Mouse (Mus musculus): ENCODE data around the gene Arhgap32. TPM values are rescaled to one million over a fixed set of nuclear protein-coding genes. Genes with fewer than 3 reads are reported as not detected.

The Arhgap32 gene
- polyA plus RNA-seq, 2 experiments: 8.9 to 12.1 TPM

GRCm38 (mm10) chr9:32315999-32316398 is 200.1 kb downstream of the Arhgap32 start:
- Histone ChIP-seq H3K27me3 (ENCODE audit: control insufficient read depth, insufficient read depth, low read length) (no peaks in the 10 kb centered on the region), H3K36me3 (ENCODE audit: control insufficient read depth, insufficient read depth, low read length) (no peaks in the 10 kb centered on the region), H3K9me3 (ENCODE audit: control insufficient read depth, low read length) (no peaks in the 10 kb centered on the region), H3K9ac (ENCODE audit: low read depth, low read length, severe bottlenecking) (no peak overlapping the region), H3K4me3 (replicated peaks; ENCODE audit: low read length) (no peak overlapping the region), H3K27ac (replicated peaks; ENCODE audit: low read depth, low read length) (no peak overlapping the region), H3K4me1 (ENCODE audit: control insufficient read depth, insufficient read depth, low read length) (no peaks in the 10 kb centered on the region), H3K4me2 (replicated peaks; ENCODE audit: low read depth, low read length, severe bottlenecking) (no peak overlapping the region)
- ATAC-seq (ENCODE audit: low FRiP score, low read depth) (no peak), DNase-seq (ENCODE audit: low spot score) (no peak)
- 94% methylated on average over 3 of the region's 3 CpGs for WGBS
- TF ChIP-seq POLR2A (IDR thresholded peaks at IDR 0.05; ENCODE audit: borderline replicate concordance, extremely low read depth, insufficient read depth, insufficient read length): no peak

Small RNAs within 50 kb of the gene (microRNA-seq; reads per million reads assigned to microRNA genes)
- not detected for gene Gm44453

Other genes starting within 250 kb of the Arhgap32 start
- 15.1 and 16.9 TPM in 2 replicates for gene Barx2, start 202.7 kb upstream of the Arhgap32 start, polyA plus RNA-seq (2012; rRNA removed)
- 4.6 and 6.1 TPM in 2 replicates for gene Barx2, start 202.7 kb upstream of the Arhgap32 start, polyA plus RNA-seq (2014; fragmentation: Nextera tagmentation; extraction: Ambion mirVana)
- 0.04 and 0.06 TPM in 2 replicates for gene Kcnj5, start 228.2 kb downstream of the Arhgap32 start, polyA plus RNA-seq (2012; rRNA removed)
- not detected in 2 replicates for gene Kcnj5, start 228.2 kb downstream of the Arhgap32 start, polyA plus RNA-seq (2014; fragmentation: Nextera tagmentation; extraction: Ambion mirVana)